Mouse (Mus musculus): ENCODE measurements at regions not wholly inside any gene's neighbourhood (a gene's known extent, or its start where the extent isn't known, plus 50 kb on each side); places are given as distances from the start of the nearest gene placed in this dataset.
A peak's percentile ranks its signal among the peaks of the same experiment; 100 is the strongest.

GRCm38 (mm10) chr5:62997464-62997863, 183.8 kb downstream of the Dthd1 start:
- no peak for ATAC-seq (replicated peaks; ENCODE audit: low read depth, poor library complexity, severe bottlenecking)

GRCm38 (mm10) chr5:63034446-63034845, 220.8 kb downstream of the Dthd1 start:
- no peak for ATAC-seq (replicated peaks; ENCODE audit: low read depth, poor library complexity, severe bottlenecking)

GRCm38 (mm10) chr5:63045751-63046150, 232.1 kb downstream of the Dthd1 start:
- no peak for ATAC-seq (replicated peaks; ENCODE audit: low read depth, poor library complexity, severe bottlenecking)

- ATAC-seq (replicated peaks; ENCODE audit: low read depth, poor library complexity, severe bottlenecking) = no peak
Observed at GRCm38 (mm10) chr5:63063301-63063700, 249.7 kb downstream of the Dthd1 start.

- no peak for ATAC-seq (replicated peaks; ENCODE audit: low read depth, poor library complexity, severe bottlenecking)
Observed at GRCm38 (mm10) chr5:63066872-63067271, 253.2 kb downstream of the Dthd1 start.

- no peak for ATAC-seq (replicated peaks; ENCODE audit: low read depth, poor library complexity, severe bottlenecking)
Observed at GRCm38 (mm10) chr5:63098129-63098528, 284.5 kb downstream of the Dthd1 start.

GRCm38 (mm10) chr5:63132552-63132951, 318.9 kb downstream of the Dthd1 start:
- no peak for ATAC-seq (replicated peaks; ENCODE audit: low read depth, poor library complexity, severe bottlenecking)

- no peak for ATAC-seq (replicated peaks; ENCODE audit: low read depth, poor library complexity, severe bottlenecking)
Observed at GRCm38 (mm10) chr5:63137957-63138356, 324.3 kb downstream of the Dthd1 start.

- ATAC-seq (replicated peaks; ENCODE audit: low read depth, poor library complexity, severe bottlenecking) = peak; percentile 56; the same call in 1 of the 2 replicates
Observed at GRCm38 (mm10) chr5:63169687-63170086, 356.1 kb downstream of the Dthd1 start.

GRCm38 (mm10) chr5:63170493-63170892, 356.9 kb downstream of the Dthd1 start:
- ATAC-seq (replicated peaks; ENCODE audit: low read depth, poor library complexity, severe bottlenecking) = no peak

GRCm38 (mm10) chr5:63213381-63213780, 399.8 kb downstream of the Dthd1 start:
- ATAC-seq (replicated peaks; ENCODE audit: low read depth, poor library complexity, severe bottlenecking) = no peak

GRCm38 (mm10) chr5:63219467-63219866, 405.8 kb downstream of the Dthd1 start:
- ATAC-seq (replicated peaks; ENCODE audit: low read depth, poor library complexity, severe bottlenecking) = no peak

- no peak for ATAC-seq (replicated peaks; ENCODE audit: low read depth, poor library complexity, severe bottlenecking)
Observed at GRCm38 (mm10) chr5:63262568-63262967, 386.3 kb upstream of the Nwd2 start.
